Mouse (Mus musculus): ENCODE data around the gene Nfat5. TPM values are rescaled to one million over a fixed set of nuclear protein-coding genes. Genes with fewer than 3 reads are reported as not detected.

Nfat5 gene
- polyA plus RNA-seq, 2 experiments: 17.6 to 70.1 TPM

DNA sequence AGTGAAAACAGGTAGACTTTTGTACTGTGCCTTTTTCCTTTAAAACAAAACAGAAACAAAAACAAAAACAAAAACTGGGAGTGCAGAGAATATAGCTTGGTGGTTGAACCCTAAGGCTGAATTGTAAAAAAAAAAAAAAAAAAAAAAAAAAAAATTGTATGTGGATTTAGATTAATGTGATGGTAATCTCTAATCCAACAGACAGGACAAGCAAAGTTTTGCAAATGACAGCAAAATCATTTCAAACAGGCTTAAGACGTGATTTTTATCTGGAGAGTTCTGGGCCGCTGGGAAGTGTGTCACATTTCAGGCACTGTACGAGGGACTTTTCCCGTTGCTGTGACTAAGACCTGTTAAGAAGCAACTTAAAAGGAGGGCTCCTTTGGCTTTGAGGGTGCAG lies 23.0 kb upstream of the Nfat5 start:
- Histone ChIP-seq H3K4me1 (ENCODE audit: control insufficient read depth, insufficient read depth, low read length) (no peaks in the 10 kb centered on the region), H3K9ac (ENCODE audit: low read depth, low read length, severe bottlenecking) (no peak overlapping the region), H3K27me3 (ENCODE audit: control insufficient read depth, insufficient read depth, low read length) (no peaks in the 10 kb centered on the region), H3K4me3 (replicated peaks; ENCODE audit: low read length) (no peak overlapping the region), H3K36me3 (ENCODE audit: control insufficient read depth, insufficient read depth, low read length) (no peaks in the 10 kb centered on the region), H3K9me3 (ENCODE audit: control insufficient read depth, low read length) (no peaks in the 10 kb centered on the region), H3K4me2 (replicated peaks; ENCODE audit: low read depth, low read length, severe bottlenecking) (no peak overlapping the region), H3K27ac (replicated peaks; ENCODE audit: low read depth, low read length) (no peak overlapping the region)
- WGBS: 69% methylated on average over 4 of the region's 4 CpGs
- DNase-seq (ENCODE audit: low spot score): no peak
- no peak for ATAC-seq (ENCODE audit: low FRiP score, low read depth)
- no peak for TF ChIP-seq POLR2A (IDR thresholded peaks at IDR 0.05; ENCODE audit: borderline replicate concordance, extremely low read depth, insufficient read depth, insufficient read length)

GRCm38 (mm10) chr8:107270751-107271150 lies 22.5 kb upstream of the Nfat5 start:
- Histone ChIP-seq H3K4me1 (ENCODE audit: control insufficient read depth, insufficient read depth, low read length) (no peaks in the 10 kb centered on the region), H3K9me3 (ENCODE audit: control insufficient read depth, low read length) (no peaks in the 10 kb centered on the region), H3K4me3 (replicated peaks; ENCODE audit: low read length) (no peak overlapping the region), H3K36me3 (ENCODE audit: control insufficient read depth, insufficient read depth, low read length) (no peaks in the 10 kb centered on the region), H3K27me3 (ENCODE audit: control insufficient read depth, insufficient read depth, low read length) (no peaks in the 10 kb centered on the region), H3K9ac (ENCODE audit: low read depth, low read length, severe bottlenecking) (no peak overlapping the region), H3K4me2 (replicated peaks; ENCODE audit: low read depth, low read length, severe bottlenecking) (no peak overlapping the region), H3K27ac (replicated peaks; ENCODE audit: low read depth, low read length) (no peak overlapping the region)
- no peak for DNase-seq (ENCODE audit: low spot score)
- no peak for ATAC-seq (ENCODE audit: low FRiP score, low read depth)
- TF ChIP-seq POLR2A (IDR thresholded peaks at IDR 0.05; ENCODE audit: borderline replicate concordance, extremely low read depth, insufficient read depth, insufficient read length): no peak
- 68% methylated on average over 11 of the region's 11 CpGs for WGBS

- H3K4me2 ChIP-seq (replicated peaks; ENCODE audit: low read depth, low read length, severe bottlenecking): no peak overlapping the region
- ATAC-seq (ENCODE audit: low FRiP score, low read depth): no peak
- TF ChIP-seq POLR2A (IDR thresholded peaks at IDR 0.05; ENCODE audit: borderline replicate concordance, extremely low read depth, insufficient read depth, insufficient read length): no peak
- H3K4me3 ChIP-seq (replicated peaks; ENCODE audit: low read length): no peak overlapping the region
- H3K9ac ChIP-seq (ENCODE audit: low read depth, low read length, severe bottlenecking): no peak overlapping the region
- no peak for DNase-seq (ENCODE audit: low spot score)
- no peaks in the 10 kb centered on the region for H3K9me3 ChIP-seq (ENCODE audit: control insufficient read depth, low read length)
- no peak overlapping the region for H3K27ac ChIP-seq (replicated peaks; ENCODE audit: low read depth, low read length)
- WGBS: 26% methylated on average over 5 of the region's 5 CpGs
- no peaks in the 10 kb centered on the region for H3K36me3 ChIP-seq (ENCODE audit: control insufficient read depth, insufficient read depth, low read length)
- H3K4me1 ChIP-seq (ENCODE audit: control insufficient read depth, insufficient read depth, low read length): peaks cover 10% of the 10 kb centered on the region
- H3K27me3 ChIP-seq (ENCODE audit: control insufficient read depth, insufficient read depth, low read length): no peaks in the 10 kb centered on the region
These were observed 15.9 kb upstream of the Nfat5 start for GRCm38 (mm10) chr8:107277323-107277883.

GRCm38 (mm10) chr8:107278571-107278970 lies 14.7 kb upstream of the Nfat5 start:
- no peak for TF ChIP-seq POLR2A (IDR thresholded peaks at IDR 0.05; ENCODE audit: borderline replicate concordance, extremely low read depth, insufficient read depth, insufficient read length)
- Histone ChIP-seq H3K4me1 (ENCODE audit: control insufficient read depth, insufficient read depth, low read length) (peaks cover 10% of the 10 kb centered on the region), H3K4me3 (replicated peaks; ENCODE audit: low read length) (no peak overlapping the region), H3K36me3 (ENCODE audit: control insufficient read depth, insufficient read depth, low read length) (no peaks in the 10 kb centered on the region), H3K9me3 (ENCODE audit: control insufficient read depth, low read length) (no peaks in the 10 kb centered on the region), H3K27ac (replicated peaks; ENCODE audit: low read depth, low read length) (no peak overlapping the region), H3K4me2 (replicated peaks; ENCODE audit: low read depth, low read length, severe bottlenecking) (no peak overlapping the region), H3K27me3 (ENCODE audit: control insufficient read depth, insufficient read depth, low read length) (no peaks in the 10 kb centered on the region), H3K9ac (ENCODE audit: low read depth, low read length, severe bottlenecking) (no peak overlapping the region)
- WGBS: 77% methylated on average over 1 of the region's 1 CpGs
- DNase-seq (ENCODE audit: low spot score) (no peak), ATAC-seq (ENCODE audit: low FRiP score, low read depth) (no peak)

- no peak for ATAC-seq (ENCODE audit: low FRiP score, low read depth)
- H3K27ac ChIP-seq (replicated peaks; ENCODE audit: low read depth, low read length): no peak overlapping the region
- H3K9me3 ChIP-seq (ENCODE audit: control insufficient read depth, low read length): no peaks in the 10 kb centered on the region
- no peak for DNase-seq (ENCODE audit: low spot score)
- no peak for TF ChIP-seq POLR2A (IDR thresholded peaks at IDR 0.05; ENCODE audit: borderline replicate concordance, extremely low read depth, insufficient read depth, insufficient read length)
- no peak overlapping the region for H3K9ac ChIP-seq (ENCODE audit: low read depth, low read length, severe bottlenecking)
- H3K27me3 ChIP-seq (ENCODE audit: control insufficient read depth, insufficient read depth, low read length): no peaks in the 10 kb centered on the region
- H3K4me3 ChIP-seq (replicated peaks; ENCODE audit: low read length): no peak overlapping the region
- H3K4me1 ChIP-seq (ENCODE audit: control insufficient read depth, insufficient read depth, low read length): no peaks in the 10 kb centered on the region
- H3K4me2 ChIP-seq (replicated peaks; ENCODE audit: low read depth, low read length, severe bottlenecking): no peak overlapping the region
- WGBS: 81% methylated on average over 9 of the region's 9 CpGs
- no peaks in the 10 kb centered on the region for H3K36me3 ChIP-seq (ENCODE audit: control insufficient read depth, insufficient read depth, low read length)
These were observed 6.6 kb upstream of the Nfat5 start for GRCm38 (mm10) chr8:107286686-107287085.

GRCm38 (mm10) chr8:107287522-107287921 lies 5.7 kb upstream of the Nfat5 start:
- no peak for ATAC-seq (ENCODE audit: low FRiP score, low read depth)
- no peaks in the 10 kb centered on the region for H3K36me3 ChIP-seq (ENCODE audit: control insufficient read depth, insufficient read depth, low read length)
- WGBS: 70% methylated on average over 5 of the region's 5 CpGs

More at GRCm38 (mm10) chr8:107287522-107287921, 5.7 kb upstream of the Nfat5 start:
- Histone ChIP-seq H3K9me3 (ENCODE audit: control insufficient read depth, low read length) (no peaks in the 10 kb centered on the region), H3K27me3 (ENCODE audit: control insufficient read depth, insufficient read depth, low read length) (no peaks in the 10 kb centered on the region), H3K4me2 (replicated peaks; ENCODE audit: low read depth, low read length, severe bottlenecking) (no peak overlapping the region), H3K4me1 (ENCODE audit: control insufficient read depth, insufficient read depth, low read length) (peaks cover 6% of the 10 kb centered on the region), H3K9ac (ENCODE audit: low read depth, low read length, severe bottlenecking) (no peak overlapping the region), H3K4me3 (replicated peaks; ENCODE audit: low read length) (no peak overlapping the region), H3K27ac (replicated peaks; ENCODE audit: low read depth, low read length) (no peak overlapping the region)
- no peak for TF ChIP-seq POLR2A (IDR thresholded peaks at IDR 0.05; ENCODE audit: borderline replicate concordance, extremely low read depth, insufficient read depth, insufficient read length)
- no peak for DNase-seq (ENCODE audit: low spot score)

All from limb, embryonic 14.5 days (tissue).